Mouse (Mus musculus): Measurements from ENCODE around the gene Rsl1.
"Not testable (repeated sequence)": the region's sequence is repeated elsewhere in the genome, so short reads cannot be mapped to it uniquely, and the experiment has no call there.

Rsl1 gene

GRCm38 (mm10) chr13:67172991-67173722, at the start of gene Rsl1:
Rsl1 (plus strand) TSS chr13:67173182.
- peak; percentile 83 for DNase-seq

DNA sequence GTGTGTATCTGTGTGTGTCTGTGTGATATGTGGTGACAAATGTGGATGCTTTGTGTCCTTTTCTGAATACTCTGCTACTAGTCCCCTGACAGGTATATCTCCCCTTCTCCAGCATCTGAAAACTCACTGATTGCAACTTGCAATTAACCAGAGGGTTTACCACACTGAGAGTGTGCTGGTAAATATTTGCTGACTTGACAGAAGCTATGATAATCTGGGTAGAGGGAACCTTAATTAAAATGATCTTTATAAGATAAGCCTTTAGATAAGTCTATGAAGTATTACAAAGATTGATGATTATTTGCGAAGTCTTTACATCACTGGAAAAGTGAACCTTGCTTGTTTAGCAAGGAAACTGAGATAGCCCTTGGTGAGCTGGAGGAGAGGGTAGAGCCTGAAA, 48.5 kb upstream of the Rsl1 start:
- no peak for DNase-seq

DNA sequence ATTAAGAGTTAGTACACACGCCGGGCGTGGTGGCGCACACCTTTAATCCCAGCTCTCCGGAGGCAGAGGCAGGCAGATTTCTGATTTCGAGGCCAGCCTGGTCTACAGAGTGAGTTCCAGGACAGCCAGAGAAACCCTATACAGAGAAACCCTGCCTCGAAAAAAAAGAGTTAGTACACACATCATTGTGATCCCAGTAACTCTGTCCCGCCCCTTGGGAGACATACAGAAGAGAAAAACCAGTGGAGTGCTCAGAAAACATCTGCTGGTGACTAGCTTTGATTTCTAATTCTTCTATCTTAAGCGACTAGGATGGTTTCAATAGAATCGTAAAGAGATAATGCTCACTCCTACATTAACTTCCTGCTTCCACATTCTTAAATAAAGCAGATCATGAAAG, 45.5 kb upstream of the Rsl1 start:
- not testable (repeated sequence) for DNase-seq

DNA sequence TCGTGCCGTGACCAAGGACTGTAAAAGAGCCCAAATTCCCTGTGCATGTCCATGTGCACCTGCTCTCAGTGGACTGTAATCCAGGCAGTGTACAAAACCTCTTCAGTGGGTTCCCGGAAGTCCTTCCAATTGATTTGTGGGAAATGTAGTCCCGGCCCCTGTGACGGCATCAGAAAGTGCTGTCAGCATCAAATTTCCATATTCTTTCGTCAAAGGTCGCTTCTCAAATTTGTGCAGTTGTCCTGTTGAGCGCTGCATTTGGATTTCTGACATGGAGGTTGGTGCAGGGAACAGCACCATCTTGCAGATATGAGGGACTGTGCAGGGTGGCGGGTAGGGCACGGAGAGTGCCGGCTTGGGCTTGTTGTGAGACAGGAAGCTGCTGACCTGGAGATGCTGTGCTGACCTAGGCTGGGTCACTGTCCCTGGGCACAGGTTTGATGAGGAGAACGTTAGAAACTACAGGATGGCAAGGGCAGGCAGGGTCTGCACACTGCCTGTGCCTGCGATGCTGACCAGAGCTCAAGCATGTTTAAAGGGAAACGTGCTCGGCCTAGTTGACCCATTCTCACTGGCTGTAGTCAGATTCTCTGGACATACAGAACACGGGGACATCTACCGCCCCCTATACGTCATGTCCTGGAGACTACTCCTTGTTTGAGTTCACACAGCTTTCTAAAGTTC, 44.8 kb upstream of the Rsl1 start:
- peak; percentile 81 for DNase-seq

GRCm38 (mm10) chr13:67166122-67166521, 6.9 kb upstream of the Rsl1 start:
- DNase-seq, result not testable (repeated sequence)

- no peak for DNase-seq
Observed at GRCm38 (mm10) chr13:67173723-67174055, 707 bp downstream of the Rsl1 start.

DNA sequence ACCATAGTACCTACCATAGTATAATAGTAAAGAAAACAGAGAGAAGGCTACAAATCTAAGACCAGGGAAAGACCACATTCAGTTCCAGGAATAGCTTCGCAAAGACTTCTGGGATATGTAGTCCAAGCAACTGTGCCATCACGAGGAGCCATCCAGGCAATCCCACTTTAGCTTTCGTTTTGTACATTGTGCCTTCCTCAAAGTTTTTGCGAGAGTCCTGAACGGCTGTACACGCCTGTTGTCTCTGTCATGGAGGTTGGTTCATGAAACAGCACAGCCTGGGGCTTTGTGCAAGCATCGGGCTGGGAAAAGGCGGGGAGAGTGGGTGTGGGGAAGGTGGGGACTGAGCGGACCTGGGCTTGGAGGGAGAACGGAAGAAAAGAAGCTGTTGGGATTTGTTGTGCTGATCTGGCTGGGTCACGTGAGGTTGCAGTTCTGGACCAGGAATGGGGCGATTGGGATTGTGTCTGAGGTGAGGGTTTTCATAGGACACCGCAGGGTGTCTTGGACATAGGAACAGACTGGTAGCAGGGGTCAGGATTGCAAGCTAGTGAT, 21.4 kb downstream of the Rsl1 start, which contains the start of gene Zfp455:
Gene Zfp455, plus strand, starts transcription at position 167 of the 555 bp plus-strand sequence.
- peak; percentile 55 for DNase-seq

DNA sequence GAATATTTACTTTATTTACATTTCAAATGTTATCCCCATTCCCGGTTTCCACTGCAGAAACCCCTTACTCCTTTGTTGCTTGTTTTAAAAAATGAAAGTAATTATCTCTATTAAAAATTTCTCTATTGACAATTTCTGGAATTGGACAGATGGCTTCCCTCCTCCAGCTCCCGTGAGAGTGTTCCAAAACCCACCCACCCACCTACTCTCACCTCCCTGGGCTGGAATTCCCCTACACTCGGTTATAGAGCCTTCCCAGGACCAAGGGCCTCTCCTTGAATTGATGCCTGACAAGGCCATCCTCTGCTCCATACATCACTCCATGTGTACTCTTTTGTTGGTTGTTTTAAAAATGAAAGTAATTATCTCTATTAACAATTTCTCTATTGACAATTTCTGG, 28.7 kb downstream of the Rsl1 start:
- DNase-seq, result no peak

DNA sequence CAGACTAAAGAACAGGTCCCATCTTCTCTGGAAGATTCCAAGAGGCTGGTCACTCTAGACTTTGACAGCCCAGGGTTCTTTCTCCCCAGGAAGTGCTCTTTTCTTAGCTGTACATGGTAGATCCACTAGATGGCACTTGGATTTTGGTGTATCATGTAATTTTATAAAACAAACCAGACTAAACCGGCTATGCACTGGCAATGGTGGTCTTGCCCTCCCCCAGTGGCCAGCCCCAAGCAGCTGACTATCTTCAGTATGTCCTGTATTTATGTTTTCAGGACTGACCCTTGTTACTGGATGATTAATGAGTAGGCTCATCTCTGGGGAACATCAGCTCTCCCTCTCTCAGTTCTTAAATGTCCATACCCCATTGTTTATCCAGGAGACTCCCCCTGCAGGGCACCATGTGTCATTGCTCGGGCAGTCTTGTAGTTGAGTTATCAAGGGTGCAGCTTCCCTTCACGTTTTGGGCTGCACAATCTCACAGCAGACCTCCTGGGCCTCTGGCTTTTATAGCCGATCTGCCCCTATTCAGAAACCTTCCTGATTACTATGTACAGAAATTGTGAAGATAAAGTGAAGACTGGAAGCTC, 41.1 kb downstream of the Rsl1 start:
- DNase-seq, result no peak

Data from kidney, adult 11 months (tissue).